Mouse (Mus musculus): ENCODE data around the gene Edn3. TPM values are rescaled to one million over a fixed set of nuclear protein-coding genes. Genes with fewer than 3 reads are reported as not detected.

Edn3 gene
- polyA plus RNA-seq, 1 experiment from 2014 or later: 2.8 TPM

GRCm38 (mm10) chr2:174748381-174748780, 12.0 kb upstream of the Edn3 start:
- H3K4me2 ChIP-seq (ENCODE audit: low read depth, low read length, severe bottlenecking): no peak overlapping the region
- no peaks in the 10 kb centered on the region for H3K4me1 ChIP-seq (replicated peaks; ENCODE audit: control insufficient read depth, insufficient read depth, low read length)
- 82% methylated on average over 8 of the region's 8 CpGs for WGBS
- H3K36me3 ChIP-seq (ENCODE audit: control insufficient read depth, insufficient read depth, low read length): no peaks in the 10 kb centered on the region
- no peak for DNase-seq (ENCODE audit: low spot score)
- no peak; the same call in 1 of the 2 replicates for ATAC-seq (replicated peaks; ENCODE audit: low FRiP score)
- H3K27ac ChIP-seq (ENCODE audit: low read depth, low read length): no peak overlapping the region
- no peaks in the 10 kb centered on the region for H3K9me3 ChIP-seq (ENCODE audit: control insufficient read depth, low read length)
- H3K9ac ChIP-seq (ENCODE audit: low read length): no peak overlapping the region
- H3K4me3 ChIP-seq (ENCODE audit: low read depth, low read length): no peak overlapping the region
- no peaks in the 10 kb centered on the region for H3K27me3 ChIP-seq (ENCODE audit: control insufficient read depth, insufficient read depth, low read length)

- ATAC-seq (replicated peaks; ENCODE audit: low FRiP score): no peak
- H3K9me3 ChIP-seq (ENCODE audit: control insufficient read depth, low read length): no peaks in the 10 kb centered on the region
- H3K27ac ChIP-seq (ENCODE audit: low read depth, low read length): no peak overlapping the region
- H3K36me3 ChIP-seq (ENCODE audit: control insufficient read depth, insufficient read depth, low read length): no peaks in the 10 kb centered on the region
- 100% methylated on average over 1 of the region's 1 CpGs for WGBS
- no peak overlapping the region for H3K9ac ChIP-seq (ENCODE audit: low read length)
- H3K27me3 ChIP-seq (ENCODE audit: control insufficient read depth, insufficient read depth, low read length): no peaks in the 10 kb centered on the region
- H3K4me3 ChIP-seq (ENCODE audit: low read depth, low read length): no peak overlapping the region
- no peak overlapping the region for H3K4me2 ChIP-seq (ENCODE audit: low read depth, low read length, severe bottlenecking)
- no peak for DNase-seq (ENCODE audit: low spot score)
- H3K4me1 ChIP-seq (replicated peaks; ENCODE audit: control insufficient read depth, insufficient read depth, low read length): no peaks in the 10 kb centered on the region
Observed at GRCm38 (mm10) chr2:174753197-174753596, 7.2 kb upstream of the Edn3 start.

- WGBS: 73% methylated on average over 1 of the region's 1 CpGs
- DNase-seq (ENCODE audit: low spot score) (no peak), ATAC-seq (replicated peaks; ENCODE audit: low FRiP score) (no peak)
Observed at GRCm38 (mm10) chr2:174754231-174754630, 6.2 kb upstream of the Edn3 start.

GRCm38 (mm10) chr2:174759189-174759588, 1.2 kb upstream of the Edn3 start:
- no peaks in the 10 kb centered on the region for H3K9me3 ChIP-seq (ENCODE audit: control insufficient read depth, low read length)
- DNase-seq (ENCODE audit: low spot score) (no peak), ATAC-seq (replicated peaks; ENCODE audit: low FRiP score) (no peak)
- no peak overlapping the region for H3K27ac ChIP-seq (ENCODE audit: low read depth, low read length)
- WGBS: 86% methylated on average over 4 of the region's 4 CpGs
- no peak overlapping the region for H3K4me3 ChIP-seq (ENCODE audit: low read depth, low read length)
- peaks cover 2% of the 10 kb centered on the region; the same call in 1 of the 2 replicates for H3K27me3 ChIP-seq (ENCODE audit: control insufficient read depth, insufficient read depth, low read length)
- H3K4me1 ChIP-seq (replicated peaks; ENCODE audit: control insufficient read depth, insufficient read depth, low read length): peaks cover 2% of the 10 kb centered on the region; the same call in 1 of the 2 replicates
- H3K4me2 ChIP-seq (ENCODE audit: low read depth, low read length, severe bottlenecking): no peak overlapping the region
- no peaks in the 10 kb centered on the region for H3K36me3 ChIP-seq (ENCODE audit: control insufficient read depth, insufficient read depth, low read length)
- H3K9ac ChIP-seq (ENCODE audit: low read length): no peak overlapping the region

More at GRCm38 (mm10) chr2:174754231-174754630, 6.2 kb upstream of the Edn3 start:
- Histone ChIP-seq H3K27me3 (ENCODE audit: control insufficient read depth, insufficient read depth, low read length) (no peaks in the 10 kb centered on the region), H3K4me2 (ENCODE audit: low read depth, low read length, severe bottlenecking) (no peak overlapping the region), H3K9me3 (ENCODE audit: control insufficient read depth, low read length) (no peaks in the 10 kb centered on the region), H3K9ac (ENCODE audit: low read length) (no peak overlapping the region), H3K4me1 (replicated peaks; ENCODE audit: control insufficient read depth, insufficient read depth, low read length) (no peaks in the 10 kb centered on the region), H3K27ac (ENCODE audit: low read depth, low read length) (no peak overlapping the region), H3K36me3 (ENCODE audit: control insufficient read depth, insufficient read depth, low read length) (no peaks in the 10 kb centered on the region), H3K4me3 (ENCODE audit: low read depth, low read length) (no peak overlapping the region)

GRCm38 (mm10) chr2:174761452-174762101, 1.2 kb downstream of the Edn3 start:
- peak; percentile 51; the same call in 1 of the 2 replicates for ATAC-seq (replicated peaks; ENCODE audit: low FRiP score)
- peaks cover 2% of the 10 kb centered on the region; the same call in 1 of the 2 replicates for H3K4me1 ChIP-seq (replicated peaks; ENCODE audit: control insufficient read depth, insufficient read depth, low read length)
- H3K36me3 ChIP-seq (ENCODE audit: control insufficient read depth, insufficient read depth, low read length): no peaks in the 10 kb centered on the region
- H3K4me2 ChIP-seq (ENCODE audit: low read depth, low read length, severe bottlenecking): no peak overlapping the region; the same call in 1 of the 2 replicates
- DNase-seq (ENCODE audit: low spot score): peak; percentile 64
- H3K4me3 ChIP-seq (ENCODE audit: low read depth, low read length): peak overlapping the region; percentile 37; the same call in 1 of the 2 replicates
- H3K27ac ChIP-seq (ENCODE audit: low read depth, low read length): no peak overlapping the region
- 53% methylated on average over 6 of the region's 6 CpGs for WGBS
- H3K9ac ChIP-seq (ENCODE audit: low read length): peak overlapping the region; percentile 63; the same call in 1 of the 2 replicates
- peaks cover 2% of the 10 kb centered on the region; the same call in 1 of the 2 replicates for H3K27me3 ChIP-seq (ENCODE audit: control insufficient read depth, insufficient read depth, low read length)
- H3K9me3 ChIP-seq (ENCODE audit: control insufficient read depth, low read length): no peaks in the 10 kb centered on the region

GRCm38 (mm10) chr2:174762310-174762709, 1.9 kb downstream of the Edn3 start:
- H3K4me2 ChIP-seq (ENCODE audit: low read depth, low read length, severe bottlenecking): no peak overlapping the region
- H3K9me3 ChIP-seq (ENCODE audit: control insufficient read depth, low read length): no peaks in the 10 kb centered on the region
- 94% methylated on average over 2 of the region's 2 CpGs for WGBS
- peaks cover 2% of the 10 kb centered on the region; the same call in 1 of the 2 replicates for H3K27me3 ChIP-seq (ENCODE audit: control insufficient read depth, insufficient read depth, low read length)
- no peak overlapping the region for H3K4me3 ChIP-seq (ENCODE audit: low read depth, low read length)
- H3K4me1 ChIP-seq (replicated peaks; ENCODE audit: control insufficient read depth, insufficient read depth, low read length): peaks cover 2% of the 10 kb centered on the region; the same call in 1 of the 2 replicates
- H3K36me3 ChIP-seq (ENCODE audit: control insufficient read depth, insufficient read depth, low read length): no peaks in the 10 kb centered on the region
- H3K27ac ChIP-seq (ENCODE audit: low read depth, low read length): no peak overlapping the region
- ATAC-seq (replicated peaks; ENCODE audit: low FRiP score) (no peak), DNase-seq (ENCODE audit: low spot score) (no peak)
- H3K9ac ChIP-seq (ENCODE audit: low read length): no peak overlapping the region

GRCm38 (mm10) chr2:174768891-174769528, 8.6 kb downstream of the Edn3 start:
- ATAC-seq (replicated peaks; ENCODE audit: low FRiP score): no peak
- no peak for DNase-seq (ENCODE audit: low spot score)
- H3K4me3 ChIP-seq (ENCODE audit: low read depth, low read length): no peak overlapping the region
- H3K4me1 ChIP-seq (replicated peaks; ENCODE audit: control insufficient read depth, insufficient read depth, low read length): no peaks in the 10 kb centered on the region
- no peaks in the 10 kb centered on the region for H3K27me3 ChIP-seq (ENCODE audit: control insufficient read depth, insufficient read depth, low read length)
- no peak overlapping the region for H3K4me2 ChIP-seq (ENCODE audit: low read depth, low read length, severe bottlenecking)
- no peak overlapping the region for H3K27ac ChIP-seq (ENCODE audit: low read depth, low read length)
- H3K36me3 ChIP-seq (ENCODE audit: control insufficient read depth, insufficient read depth, low read length): no peaks in the 10 kb centered on the region
- no peak overlapping the region for H3K9ac ChIP-seq (ENCODE audit: low read length)
- no peaks in the 10 kb centered on the region for H3K9me3 ChIP-seq (ENCODE audit: control insufficient read depth, low read length)
- 67% methylated on average over 7 of the region's 7 CpGs for WGBS

- no peak overlapping the region for H3K4me2 ChIP-seq (ENCODE audit: low read depth, low read length, severe bottlenecking)
- no peak for DNase-seq (ENCODE audit: low spot score)
- no peak overlapping the region for H3K4me3 ChIP-seq (ENCODE audit: low read depth, low read length)
- H3K27ac ChIP-seq (ENCODE audit: low read depth, low read length): no peak overlapping the region
- H3K9ac ChIP-seq (ENCODE audit: low read length): no peak overlapping the region
- WGBS: 70% methylated on average over 10 of the region's 10 CpGs
- H3K9me3 ChIP-seq (ENCODE audit: control insufficient read depth, low read length): no peaks in the 10 kb centered on the region
- H3K4me1 ChIP-seq (replicated peaks; ENCODE audit: control insufficient read depth, insufficient read depth, low read length): no peaks in the 10 kb centered on the region
- H3K27me3 ChIP-seq (ENCODE audit: control insufficient read depth, insufficient read depth, low read length): no peaks in the 10 kb centered on the region
- H3K36me3 ChIP-seq (ENCODE audit: control insufficient read depth, insufficient read depth, low read length): no peaks in the 10 kb centered on the region
- ATAC-seq (replicated peaks; ENCODE audit: low FRiP score): no peak
Observed at GRCm38 (mm10) chr2:174774177-174775111, 14.0 kb downstream of the Edn3 start.
